Mouse (Mus musculus): Measurements from ENCODE around the gene Gm9573.

Gene Gm9573

DNA sequence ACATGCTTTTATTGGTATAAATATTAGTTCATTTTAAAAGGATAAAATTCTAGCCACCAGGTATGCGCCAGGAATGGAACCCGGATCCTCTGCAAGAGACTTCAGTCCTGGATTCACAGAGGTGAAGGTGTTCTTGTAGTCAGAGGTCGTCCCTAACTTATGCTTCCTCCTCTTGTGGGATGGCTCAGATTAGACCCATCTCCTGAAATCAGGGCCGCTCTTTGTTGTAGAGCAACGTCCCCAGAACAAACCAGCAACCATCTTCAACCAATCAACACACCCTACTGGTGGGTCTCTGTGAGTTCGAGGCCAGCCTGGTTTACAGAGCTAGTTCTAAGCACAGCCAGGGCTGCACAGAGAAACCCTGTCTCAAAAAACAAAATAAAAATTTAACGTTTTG, 32.0 kb downstream of the Gm9573 start:
- DNase-seq (ENCODE audit: low spot score in 2 of 2) = no peak

DNA sequence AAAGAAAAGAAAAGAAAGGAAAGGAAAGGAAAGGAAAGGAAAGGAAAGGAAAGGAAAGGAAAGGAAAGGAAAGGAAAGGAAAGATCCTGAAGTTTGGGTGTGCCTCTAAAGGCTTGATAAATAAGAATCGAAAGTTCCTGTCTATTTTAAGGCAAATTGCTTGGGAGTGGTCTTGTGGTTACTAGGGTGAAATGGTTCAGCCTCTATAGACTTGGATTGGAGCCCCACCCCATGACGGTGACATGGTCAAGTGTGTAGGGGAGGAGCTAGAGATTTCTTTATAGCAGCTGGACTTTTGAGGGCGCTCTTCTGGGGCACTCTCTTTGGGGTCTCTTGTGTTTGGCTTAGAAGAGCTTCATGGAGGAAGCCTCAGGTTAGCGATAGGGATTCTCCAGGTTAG, 32.7 kb downstream of the Gm9573 start:
- DNase-seq (ENCODE audit: low spot score in 2 of 2) = no peak

DNA sequence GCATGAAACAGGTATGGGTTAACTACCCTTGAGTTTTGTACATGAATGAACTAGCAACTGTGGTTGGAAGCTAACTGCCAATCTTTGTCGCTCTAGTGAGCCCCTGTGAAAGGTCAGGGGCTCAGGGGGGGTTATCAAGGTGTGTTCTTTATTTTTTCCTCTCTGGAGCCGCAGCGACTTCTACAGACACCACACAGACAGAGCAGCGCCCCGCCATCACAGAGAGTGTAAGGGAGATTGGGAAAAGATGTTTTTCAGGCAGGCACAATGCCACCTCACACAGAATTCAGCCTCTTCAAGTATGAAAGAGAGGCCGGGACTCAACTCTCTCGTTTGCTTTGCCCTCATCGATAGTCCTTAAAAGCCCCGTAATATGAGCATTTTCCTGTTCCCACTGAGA, 34.3 kb downstream of the Gm9573 start:
- DNase-seq (ENCODE audit: low spot score in 2 of 2) = no peak

GRCm38 (mm10) chr17:35591731-35592130, 34.7 kb downstream of the Gm9573 start:
- DNase-seq (ENCODE audit: low spot score in 2 of 2) = no peak

DNA sequence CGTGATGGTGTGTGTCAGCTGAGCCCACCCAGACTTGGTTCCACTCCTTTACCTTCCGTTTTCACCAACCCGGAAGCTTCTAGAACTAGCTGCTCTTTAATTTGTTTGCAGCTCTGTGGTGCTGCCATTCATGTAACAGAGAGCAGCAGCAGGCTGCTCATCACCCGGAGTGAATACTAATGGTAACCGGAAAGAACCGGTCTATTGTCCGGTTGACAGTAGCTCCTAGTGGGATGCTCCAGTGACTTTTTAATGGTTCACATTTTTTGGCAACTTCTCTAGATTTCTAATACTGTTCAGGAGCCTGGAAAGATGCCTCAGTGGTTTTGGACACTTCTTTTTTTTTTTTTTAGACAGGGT, 35.2 kb downstream of the Gm9573 start:
- DNase-seq (ENCODE audit: low spot score in 2 of 2) = no peak

GRCm38 (mm10) chr17:35590410-35591218, 35.8 kb downstream of the Gm9573 start:
- DNase-seq (ENCODE audit: low spot score in 2 of 2) = peak; percentile 30 to 55

- DNase-seq (ENCODE audit: low spot score in 2 of 2) = no peak
Measured at GRCm38 (mm10) chr17:35588387-35588786, 38.0 kb downstream of the Gm9573 start.

- no peak for DNase-seq (ENCODE audit: low spot score in 2 of 2)
Measured at GRCm38 (mm10) chr17:35587291-35587690, 39.1 kb downstream of the Gm9573 start.

GRCm38 (mm10) chr17:35584330-35584937, 42.0 kb downstream of the Gm9573 start:
- peak in 1 of 2 experiments; percentile 58 for DNase-seq (ENCODE audit: low spot score in 2 of 2)

DNA sequence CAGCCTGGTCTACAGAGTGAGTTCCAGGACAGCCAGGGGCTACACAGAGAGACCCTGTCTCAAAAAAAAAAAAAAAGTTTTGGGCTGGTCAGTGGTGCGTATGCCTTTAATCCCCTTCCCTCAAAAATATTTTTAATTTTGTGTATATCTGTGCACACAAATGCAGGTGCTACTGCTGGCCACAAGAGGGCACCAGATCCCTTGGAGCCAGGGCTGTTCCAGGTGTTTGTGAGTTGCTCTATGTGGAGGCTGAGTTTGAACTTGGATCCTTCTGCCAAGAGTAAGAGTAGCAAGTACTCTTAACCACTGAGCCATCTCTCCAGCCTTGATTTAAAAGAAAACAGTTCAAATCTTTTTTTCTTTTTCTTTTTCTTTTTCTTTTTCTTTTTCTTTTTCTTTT, 43.5 kb downstream of the Gm9573 start:
- no peak for DNase-seq (ENCODE audit: low spot score in 2 of 2)

DNA sequence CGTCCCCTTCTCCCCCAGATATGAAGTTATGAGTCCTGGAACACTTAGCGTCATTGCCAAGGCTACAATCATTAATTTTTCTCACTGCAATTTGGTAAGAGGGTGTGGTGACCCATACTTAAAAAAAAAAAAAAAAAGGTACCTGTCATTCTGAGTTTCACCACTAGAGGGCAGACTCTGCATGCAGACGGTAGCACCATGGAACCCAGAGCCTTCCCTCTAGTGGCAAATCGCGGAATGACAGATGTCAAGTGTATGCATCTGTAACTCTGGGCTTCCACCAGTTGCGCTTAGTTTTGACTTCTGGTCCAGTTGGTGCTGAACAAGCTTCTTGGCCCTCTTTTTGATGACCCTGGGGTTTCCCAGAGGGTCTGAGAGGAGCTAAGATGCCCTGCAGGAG, 48.2 kb downstream of the Gm9573 start:
- DNase-seq (ENCODE audit: low spot score in 2 of 2) = peak; percentile 53 to 76

DNA sequence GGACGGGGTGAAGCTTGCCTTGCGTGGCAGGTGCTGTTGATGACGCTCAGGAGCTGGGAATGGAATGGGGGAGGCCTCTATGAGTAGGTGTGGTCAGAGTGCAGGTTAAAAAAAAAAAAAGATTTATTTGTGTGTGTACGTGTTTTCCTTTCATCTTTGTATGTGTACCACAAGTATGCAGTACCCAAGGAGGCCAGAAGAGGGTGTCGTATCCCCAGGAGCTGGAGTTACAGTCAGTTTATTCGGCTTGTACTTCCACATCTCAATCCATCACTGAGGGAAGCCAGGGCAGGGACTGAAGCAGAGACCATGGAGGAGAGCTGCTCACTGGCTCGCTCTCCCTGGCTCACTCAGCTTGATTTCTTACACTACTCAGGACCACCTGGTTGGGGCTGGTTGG, 55.0 kb downstream of the Gm9573 start:
- DNase-seq (ENCODE audit: low spot score in 2 of 2) = no peak

GRCm38 (mm10) chr17:35570836-35571235, 55.6 kb downstream of the Gm9573 start:
- DNase-seq (ENCODE audit: low spot score in 2 of 2) = no peak

DNA sequence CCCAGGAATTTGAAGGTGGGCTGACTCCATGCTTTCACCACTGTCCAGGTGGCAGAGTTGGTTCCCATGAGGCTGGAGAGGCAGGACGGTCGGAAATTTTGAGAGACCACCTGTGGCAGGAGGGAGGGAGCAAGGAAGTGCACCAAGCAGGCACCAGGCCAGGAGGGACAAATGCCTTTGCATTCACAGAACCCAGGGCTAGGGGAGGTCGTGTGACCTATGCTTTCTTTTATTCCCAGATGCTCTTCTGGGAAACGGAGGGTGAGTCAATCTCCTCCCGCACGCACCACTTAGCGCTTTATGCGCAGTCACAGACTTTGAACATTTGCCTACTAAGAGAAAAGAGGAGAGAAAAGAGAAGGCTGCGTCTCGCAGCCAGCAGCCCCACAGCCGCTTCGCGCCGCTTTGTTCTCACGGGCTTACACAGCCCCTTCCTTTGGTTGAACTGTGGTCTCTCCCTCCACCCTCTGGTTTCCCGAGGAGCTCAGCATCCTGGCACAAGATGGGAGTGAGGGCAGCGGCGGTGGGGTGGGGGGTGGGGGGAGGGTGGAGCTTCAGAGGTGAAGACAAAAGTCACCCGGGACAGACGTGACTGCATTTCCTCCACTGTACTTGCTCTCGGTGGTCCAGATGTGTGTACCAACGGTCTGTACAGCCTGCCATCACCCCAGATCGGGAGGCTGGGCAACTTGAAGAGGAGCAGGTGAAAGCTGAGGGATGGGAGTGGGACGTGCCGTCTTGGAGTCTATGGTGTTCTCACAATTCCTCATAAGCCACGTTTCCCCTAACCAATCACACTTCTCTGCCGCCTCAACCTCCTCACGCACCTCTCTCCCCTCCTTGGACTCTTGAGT, 57.1 kb downstream of the Gm9573 start:
- no peak for DNase-seq (ENCODE audit: low spot score in 2 of 2)
